Mouse (Mus musculus) lung, postnatal 14 days (tissue): ENCODE measurements around the gene Mast4.
"Not testable (repeated sequence)": the region's sequence is repeated elsewhere in the genome, so short reads cannot be mapped to it uniquely, and the experiment has no call there.

Experiments used
- DNase-seq: peaks from one replicate; pipeline ENCODE4 v3.0.0; 2021

Gene Mast4

GRCm38 (mm10) chr13:103334392-103334686 is at the start of gene Mast4:
Gene Mast4, minus strand, starts transcription at chr13:103334497.
- DNase-seq: peak; percentile 90

- DNase-seq: no peak
These were observed 40.2 kb upstream of the Mast4 start for GRCm38 (mm10) chr13:103374495-103374894.

- DNase-seq: no peak
These were observed 34.9 kb upstream of the Mast4 start for GRCm38 (mm10) chr13:103369194-103369593.

GRCm38 (mm10) chr13:103363181-103363580 is 28.9 kb upstream of the Mast4 start:
- no peak for DNase-seq

GRCm38 (mm10) chr13:103357415-103357814 is 23.1 kb upstream of the Mast4 start:
- not testable (repeated sequence) for DNase-seq

- not testable (repeated sequence) for DNase-seq
These were observed 22.6 kb upstream of the Mast4 start for GRCm38 (mm10) chr13:103356909-103357308.

GRCm38 (mm10) chr13:103354737-103355136 is 20.4 kb upstream of the Mast4 start:
- no peak for DNase-seq

- DNase-seq: no peak
These were observed 10.5 kb upstream of the Mast4 start for GRCm38 (mm10) chr13:103344749-103345148.

GRCm38 (mm10) chr13:103344006-103344720 is 9.9 kb upstream of the Mast4 start:
- no peak for DNase-seq

GRCm38 (mm10) chr13:103341031-103341430 is 6.7 kb upstream of the Mast4 start:
- no peak for DNase-seq

GRCm38 (mm10) chr13:103338616-103339015 is 4.3 kb upstream of the Mast4 start:
- no peak for DNase-seq

- no peak for DNase-seq
These were observed 1.9 kb upstream of the Mast4 start for GRCm38 (mm10) chr13:103336237-103336636.

- no peak for DNase-seq
These were observed 594 bp upstream of the Mast4 start for GRCm38 (mm10) chr13:103334723-103335458.

GRCm38 (mm10) chr13:103333601-103334391 is 501 bp downstream of the Mast4 start:
- peak; percentile 14 for DNase-seq

GRCm38 (mm10) chr13:103333153-103333552 is 1.1 kb downstream of the Mast4 start:
- DNase-seq: no peak

- no peak for DNase-seq
These were observed 1.6 kb downstream of the Mast4 start for GRCm38 (mm10) chr13:103332731-103333130.

GRCm38 (mm10) chr13:103331096-103331495 is 3.2 kb downstream of the Mast4 start:
- DNase-seq: no peak

GRCm38 (mm10) chr13:103328299-103328698 is 6.0 kb downstream of the Mast4 start:
- no peak for DNase-seq

GRCm38 (mm10) chr13:103327843-103328242 is 6.5 kb downstream of the Mast4 start:
- DNase-seq: no peak

- no peak for DNase-seq
These were observed 8.1 kb downstream of the Mast4 start for GRCm38 (mm10) chr13:103326186-103326585.

GRCm38 (mm10) chr13:103319881-103320280 is 14.4 kb downstream of the Mast4 start:
- DNase-seq: no peak

GRCm38 (mm10) chr13:103319317-103319716 is 15.0 kb downstream of the Mast4 start:
- DNase-seq: no peak

GRCm38 (mm10) chr13:103316777-103317367 is 17.4 kb downstream of the Mast4 start:
- no peak for DNase-seq
